Mouse (Mus musculus): ENCODE results near the gene Fam71b. TPM values are rescaled to one million over a fixed set of nuclear protein-coding genes. Genes with fewer than 3 reads are reported as not detected.
"Not testable (repeated sequence)": the region's sequence is repeated elsewhere in the genome, so short reads cannot be mapped to it uniquely, and the experiment has no call there.

Gene Fam71b
- polyA plus RNA-seq, 1 experiment from 2014 or later = not detected

DNA sequence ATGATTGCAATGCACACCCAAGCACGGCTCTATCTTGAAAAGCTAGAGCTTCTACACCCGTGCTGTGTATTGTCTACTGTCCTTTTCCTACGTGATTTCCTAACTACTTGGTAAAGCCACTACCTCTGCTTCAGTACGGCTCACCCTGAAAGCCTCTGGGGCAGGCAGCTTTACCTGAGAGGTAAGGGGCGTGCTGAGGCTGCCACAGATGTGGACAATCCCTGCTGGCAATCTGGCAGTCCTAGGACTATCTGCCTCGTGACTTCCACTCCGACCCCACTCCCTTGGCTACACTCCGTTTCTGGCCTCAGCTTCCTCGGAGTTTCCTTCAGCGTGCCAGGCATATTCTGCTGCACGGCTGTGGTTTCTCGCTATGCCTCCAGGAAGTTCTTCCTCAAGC lies 5.2 kb downstream of the Fam71b start:
- H3K4me1 ChIP-seq (ENCODE audit: control insufficient read depth, insufficient read depth, low read length) = no peaks in the 10 kb centered on the region
- WGBS = 85% methylated on average over 12 of the region's 12 CpGs
- no peaks in the 10 kb centered on the region for H3K27me3 ChIP-seq (ENCODE audit: control insufficient read depth, insufficient read depth, low read length)
- DNase-seq (ENCODE audit: low spot score) = no peak
- no peak overlapping the region for H3K27ac ChIP-seq (ENCODE audit: low read depth, low read length)
- H3K4me2 ChIP-seq (ENCODE audit: low read depth) = no peak overlapping the region
- H3K9me3 ChIP-seq (ENCODE audit: control insufficient read depth, low read length) = no peaks in the 10 kb centered on the region
- H3K4me3 ChIP-seq (ENCODE audit: low read depth, low read length) = no peak overlapping the region
- no peak for ATAC-seq (ENCODE audit: insufficient read depth, low FRiP score, low TSS enrichment)
- no peaks in the 10 kb centered on the region for H3K36me3 ChIP-seq (ENCODE audit: control insufficient read depth, insufficient read depth, low read length)
- no peak overlapping the region for H3K9ac ChIP-seq (ENCODE audit: low read length)

DNA sequence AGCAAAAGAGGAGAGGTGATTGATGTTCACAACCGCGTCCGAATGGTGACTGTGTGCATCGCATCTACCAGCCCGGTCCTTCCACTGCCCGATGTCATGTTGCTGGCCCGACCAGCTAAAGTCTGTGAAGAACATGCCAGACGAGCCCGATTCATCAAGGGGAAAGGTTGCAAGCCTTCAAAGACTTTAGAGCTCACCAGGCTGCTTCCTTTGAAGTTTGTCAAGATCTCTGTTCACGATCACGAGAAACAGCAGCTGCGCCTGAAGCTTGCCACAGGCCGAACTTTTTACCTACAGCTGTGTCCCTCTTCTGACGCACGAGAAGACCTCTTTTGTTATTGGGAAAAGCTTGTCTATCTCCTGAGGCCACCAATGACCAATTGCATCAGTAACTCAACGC lies 8.6 kb downstream of the Fam71b start:
- no peak overlapping the region for H3K4me3 ChIP-seq (ENCODE audit: low read depth, low read length)
- H3K36me3 ChIP-seq (ENCODE audit: control insufficient read depth, insufficient read depth, low read length) = no peaks in the 10 kb centered on the region
- H3K9me3 ChIP-seq (ENCODE audit: control insufficient read depth, low read length) = no peaks in the 10 kb centered on the region
- H3K27ac ChIP-seq (ENCODE audit: low read depth, low read length) = no peak overlapping the region
- no peak for DNase-seq (ENCODE audit: low spot score)
- no peak overlapping the region for H3K4me2 ChIP-seq (ENCODE audit: low read depth)
- no peaks in the 10 kb centered on the region for H3K27me3 ChIP-seq (ENCODE audit: control insufficient read depth, insufficient read depth, low read length)
- 79% methylated on average over 16 of the region's 16 CpGs for WGBS
- no peaks in the 10 kb centered on the region for H3K4me1 ChIP-seq (ENCODE audit: control insufficient read depth, insufficient read depth, low read length)
- no peak overlapping the region for H3K9ac ChIP-seq (ENCODE audit: low read length)
- no peak for ATAC-seq (ENCODE audit: insufficient read depth, low FRiP score, low TSS enrichment)

DNA sequence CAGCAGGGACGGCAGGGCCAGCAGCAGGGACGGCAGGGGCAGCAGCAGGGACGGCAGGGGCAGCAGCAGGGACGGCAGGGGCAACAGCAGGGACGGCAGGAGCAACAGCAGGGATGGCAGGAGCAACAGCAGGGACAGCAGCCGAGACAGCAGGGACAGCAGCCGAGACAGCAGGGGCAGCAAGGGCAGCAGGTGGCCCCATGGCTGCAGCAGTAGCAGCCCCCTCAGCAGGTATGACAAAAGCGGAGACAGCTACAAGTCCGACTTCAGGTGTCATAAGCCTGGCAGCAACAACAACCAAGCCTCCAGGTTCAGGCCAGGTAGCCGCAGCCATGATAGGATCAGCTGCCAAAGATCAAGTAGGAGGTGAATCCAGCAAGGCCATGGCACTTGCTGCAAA lies 10.4 kb downstream of the Fam71b start:
- no peak for ATAC-seq (ENCODE audit: insufficient read depth, low FRiP score, low TSS enrichment)
- no peaks in the 10 kb centered on the region for H3K36me3 ChIP-seq (ENCODE audit: control insufficient read depth, insufficient read depth, low read length)
- no peak overlapping the region for H3K9ac ChIP-seq (ENCODE audit: low read length)
- DNase-seq (ENCODE audit: low spot score) = no peak
- H3K4me3 ChIP-seq (ENCODE audit: low read depth, low read length) = no peak overlapping the region
- no peaks in the 10 kb centered on the region for H3K4me1 ChIP-seq (ENCODE audit: control insufficient read depth, insufficient read depth, low read length)
- 35% methylated on average over 10 of the region's 10 CpGs for WGBS
- no peak overlapping the region for H3K4me2 ChIP-seq (ENCODE audit: low read depth)
- H3K27me3 ChIP-seq (ENCODE audit: control insufficient read depth, insufficient read depth, low read length) = no peaks in the 10 kb centered on the region
- no peaks in the 10 kb centered on the region for H3K9me3 ChIP-seq (ENCODE audit: control insufficient read depth, low read length)
- no peak overlapping the region for H3K27ac ChIP-seq (ENCODE audit: low read depth, low read length)

DNA sequence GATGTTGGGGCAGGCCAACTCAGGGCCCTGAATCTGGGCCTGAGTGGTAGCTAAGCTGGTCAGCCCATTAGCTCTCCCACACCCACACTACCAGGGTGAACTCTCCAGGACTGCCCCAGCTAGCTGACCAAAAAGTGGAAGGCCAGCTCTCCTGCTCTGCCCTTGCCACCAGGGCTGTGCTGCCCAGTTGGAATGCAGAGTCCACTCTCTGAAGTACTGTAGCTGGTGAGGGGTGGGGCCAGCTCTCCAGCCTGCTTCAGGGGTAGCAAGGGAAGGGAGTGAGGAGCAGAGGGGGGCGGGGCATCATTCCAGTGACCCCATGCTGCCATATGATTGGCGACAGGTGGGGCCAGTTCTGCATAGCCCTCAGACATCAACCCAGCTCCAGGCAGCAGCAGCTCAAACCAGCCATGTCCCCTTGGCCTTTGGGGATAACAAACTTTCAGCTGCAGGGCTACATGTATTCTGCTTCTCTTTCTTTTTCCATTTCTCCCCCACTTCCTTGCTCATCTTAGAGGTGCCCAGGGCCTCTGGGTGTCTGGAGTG lies 13.7 kb downstream of the Fam71b start:
- H3K4me3 ChIP-seq (ENCODE audit: low read depth, low read length) = no peak overlapping the region
- ATAC-seq (ENCODE audit: insufficient read depth, low FRiP score, low TSS enrichment) (0 out of 2 replicates have a peak, but pooled peaks have one; percentile 9), DNase-seq (ENCODE audit: low spot score) (no peak)
- no peaks in the 10 kb centered on the region for H3K4me1 ChIP-seq (ENCODE audit: control insufficient read depth, insufficient read depth, low read length)
- H3K36me3 ChIP-seq (ENCODE audit: control insufficient read depth, insufficient read depth, low read length) = no peaks in the 10 kb centered on the region
- H3K4me2 ChIP-seq (ENCODE audit: low read depth) = no peak overlapping the region
- no peaks in the 10 kb centered on the region for H3K9me3 ChIP-seq (ENCODE audit: control insufficient read depth, low read length)
- H3K9ac ChIP-seq (ENCODE audit: low read length) = no peak overlapping the region
- H3K27ac ChIP-seq (ENCODE audit: low read depth, low read length) = no peak overlapping the region
- no peaks in the 10 kb centered on the region for H3K27me3 ChIP-seq (ENCODE audit: control insufficient read depth, insufficient read depth, low read length)
- WGBS = 40% methylated on average over 2 of the region's 2 CpGs

DNA sequence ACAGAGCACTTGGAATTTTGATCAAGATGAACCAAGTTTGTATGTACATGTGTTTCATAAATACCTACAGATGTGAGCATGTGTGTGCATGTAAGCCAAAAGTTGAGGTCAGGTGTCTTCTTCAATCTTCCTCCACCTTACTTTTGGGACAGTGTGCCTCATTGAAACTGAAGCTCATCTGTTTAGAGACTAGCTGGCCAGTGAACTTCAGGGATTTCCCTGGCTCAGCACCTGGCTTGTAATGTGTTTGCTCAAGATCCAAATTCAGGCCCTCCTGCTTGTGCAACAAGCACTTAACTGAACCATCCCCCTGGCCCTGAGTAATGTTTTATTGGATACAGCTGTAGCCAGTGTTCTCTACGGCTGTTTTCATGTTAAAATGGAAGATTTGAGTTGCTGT lies 22.1 kb downstream of the Fam71b start:
- no peak overlapping the region for H3K9ac ChIP-seq (ENCODE audit: low read length)
- no peak overlapping the region for H3K27ac ChIP-seq (ENCODE audit: low read depth, low read length)
- no peaks in the 10 kb centered on the region for H3K36me3 ChIP-seq (ENCODE audit: control insufficient read depth, insufficient read depth, low read length)
- no peak overlapping the region for H3K4me2 ChIP-seq (ENCODE audit: low read depth)
- no peaks in the 10 kb centered on the region for H3K4me1 ChIP-seq (ENCODE audit: control insufficient read depth, insufficient read depth, low read length)
- DNase-seq (ENCODE audit: low spot score) (no peak), ATAC-seq (ENCODE audit: insufficient read depth, low FRiP score, low TSS enrichment) (no peak)
- H3K27me3 ChIP-seq (ENCODE audit: control insufficient read depth, insufficient read depth, low read length) = no peaks in the 10 kb centered on the region
- H3K9me3 ChIP-seq (ENCODE audit: control insufficient read depth, low read length) = no peaks in the 10 kb centered on the region
- 60% methylated on average over 1 of the region's 1 CpGs for WGBS
- no peak overlapping the region for H3K4me3 ChIP-seq (ENCODE audit: low read depth, low read length)

DNA sequence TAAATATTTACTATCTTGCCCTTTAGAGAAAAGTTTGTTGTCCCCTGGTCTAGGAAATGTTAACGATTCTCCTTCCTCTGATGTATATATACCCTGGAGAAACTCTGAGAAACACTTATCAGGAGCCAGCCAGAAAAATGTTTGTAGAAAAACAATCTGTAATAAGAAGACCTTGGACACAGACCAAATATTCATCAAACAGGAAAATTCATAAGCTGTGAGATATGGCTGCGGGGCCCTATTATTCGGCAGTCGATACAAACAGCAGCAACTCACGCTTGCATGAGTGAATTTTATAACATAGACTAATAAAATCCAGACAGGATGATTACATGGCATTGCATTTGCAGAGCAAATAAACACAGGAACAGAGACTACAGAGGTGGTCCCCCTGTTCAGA lies 22.5 kb downstream of the Fam71b start:
- no peaks in the 10 kb centered on the region for H3K4me1 ChIP-seq (ENCODE audit: control insufficient read depth, insufficient read depth, low read length)
- H3K27me3 ChIP-seq (ENCODE audit: control insufficient read depth, insufficient read depth, low read length) = no peaks in the 10 kb centered on the region
- DNase-seq (ENCODE audit: low spot score) (no peak), ATAC-seq (ENCODE audit: insufficient read depth, low FRiP score, low TSS enrichment) (no peak)
- 93% methylated on average over 5 of the region's 5 CpGs for WGBS
- no peak overlapping the region for H3K27ac ChIP-seq (ENCODE audit: low read depth, low read length)
- H3K9ac ChIP-seq (ENCODE audit: low read length) = no peak overlapping the region
- H3K4me2 ChIP-seq (ENCODE audit: low read depth) = no peak overlapping the region
- no peaks in the 10 kb centered on the region for H3K36me3 ChIP-seq (ENCODE audit: control insufficient read depth, insufficient read depth, low read length)
- no peaks in the 10 kb centered on the region for H3K9me3 ChIP-seq (ENCODE audit: control insufficient read depth, low read length)
- no peak overlapping the region for H3K4me3 ChIP-seq (ENCODE audit: low read depth, low read length)

DNA sequence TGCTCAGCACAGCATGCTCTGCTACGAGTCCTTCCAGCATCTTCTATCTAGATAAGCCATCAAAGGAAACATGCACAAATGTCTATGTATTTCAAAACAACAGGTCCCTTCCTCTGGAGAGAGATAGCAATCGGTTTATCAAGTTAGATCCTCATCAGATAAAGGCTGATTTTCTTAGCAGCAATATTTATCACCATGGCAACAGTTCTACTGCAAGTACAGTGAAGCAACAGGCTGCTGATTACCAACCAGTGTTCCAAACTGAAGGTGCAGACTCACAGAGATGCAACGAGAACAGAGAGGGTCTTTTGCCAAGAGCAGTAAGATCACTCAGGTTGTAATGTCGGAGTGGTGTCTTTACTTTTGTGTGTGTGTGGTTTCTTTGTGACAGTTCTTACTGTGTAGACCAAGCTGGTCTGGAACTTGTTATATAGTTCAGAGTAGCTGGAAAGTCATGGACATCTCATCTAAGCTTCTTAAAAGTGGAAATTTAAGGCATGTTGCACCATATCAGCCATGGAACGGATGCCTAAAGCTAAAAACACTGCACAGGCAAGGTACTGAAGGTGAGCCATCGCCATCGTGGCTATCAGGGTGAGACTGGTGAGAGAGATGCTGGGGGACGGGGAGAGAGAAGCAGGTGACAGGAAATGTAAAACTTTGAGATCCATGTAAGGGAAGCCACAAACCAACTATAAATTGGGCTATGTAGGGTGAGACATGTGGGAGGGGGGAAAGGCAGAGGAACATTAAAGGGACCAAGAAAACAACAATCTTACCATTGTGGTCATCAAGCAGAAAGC lies 24.9 kb downstream of the Fam71b start:
- Histone ChIP-seq H3K27me3 (ENCODE audit: control insufficient read depth, insufficient read depth, low read length) (no peaks in the 10 kb centered on the region), H3K4me3 (ENCODE audit: low read depth, low read length) (no peak overlapping the region), H3K4me1 (ENCODE audit: control insufficient read depth, insufficient read depth, low read length) (no peaks in the 10 kb centered on the region), H3K4me2 (ENCODE audit: low read depth) (no peak overlapping the region), H3K9ac (ENCODE audit: low read length) (no peak overlapping the region), H3K9me3 (ENCODE audit: control insufficient read depth, low read length) (no peaks in the 10 kb centered on the region), H3K36me3 (ENCODE audit: control insufficient read depth, insufficient read depth, low read length) (no peaks in the 10 kb centered on the region), H3K27ac (ENCODE audit: low read depth, low read length) (no peak overlapping the region)
- DNase-seq (ENCODE audit: low spot score) (no peak), ATAC-seq (ENCODE audit: insufficient read depth, low FRiP score, low TSS enrichment) (no peak)
- 86% methylated on average over 8 of the region's 8 CpGs for WGBS

DNA sequence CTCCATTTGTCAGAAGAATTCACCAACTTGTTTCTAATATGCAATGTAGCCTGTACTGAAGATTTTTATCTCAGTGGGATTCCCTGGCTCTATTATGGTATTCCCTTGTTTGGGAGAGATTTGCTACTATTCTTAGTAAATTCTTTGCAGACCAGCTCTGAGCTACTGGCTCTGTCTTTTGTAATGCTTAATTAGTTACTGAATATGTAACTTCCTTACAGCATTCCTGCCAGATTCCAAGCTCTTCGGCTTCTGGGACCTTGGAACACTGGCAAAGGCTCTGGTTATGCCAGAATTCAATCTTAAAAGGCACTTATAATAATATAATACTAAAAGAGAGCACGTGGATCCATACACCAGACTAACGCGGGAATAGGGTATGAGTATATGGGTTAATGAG lies 31.8 kb downstream of the Fam71b start:
- H3K9ac ChIP-seq (ENCODE audit: low read length); H3K36me3 ChIP-seq (ENCODE audit: control insufficient read depth, insufficient read depth, low read length); ATAC-seq (ENCODE audit: insufficient read depth, low FRiP score, low TSS enrichment); H3K4me2 ChIP-seq (ENCODE audit: low read depth); H3K27ac ChIP-seq (ENCODE audit: low read depth, low read length); H3K4me1 ChIP-seq (ENCODE audit: control insufficient read depth, insufficient read depth, low read length); DNase-seq (ENCODE audit: low spot score); H3K27me3 ChIP-seq (ENCODE audit: control insufficient read depth, insufficient read depth, low read length); H3K4me3 ChIP-seq (ENCODE audit: low read depth, low read length); H3K9me3 ChIP-seq (ENCODE audit: control insufficient read depth, low read length): not testable (repeated sequence)
- WGBS = 54% methylated on average over 4 of the region's 4 CpGs

DNA sequence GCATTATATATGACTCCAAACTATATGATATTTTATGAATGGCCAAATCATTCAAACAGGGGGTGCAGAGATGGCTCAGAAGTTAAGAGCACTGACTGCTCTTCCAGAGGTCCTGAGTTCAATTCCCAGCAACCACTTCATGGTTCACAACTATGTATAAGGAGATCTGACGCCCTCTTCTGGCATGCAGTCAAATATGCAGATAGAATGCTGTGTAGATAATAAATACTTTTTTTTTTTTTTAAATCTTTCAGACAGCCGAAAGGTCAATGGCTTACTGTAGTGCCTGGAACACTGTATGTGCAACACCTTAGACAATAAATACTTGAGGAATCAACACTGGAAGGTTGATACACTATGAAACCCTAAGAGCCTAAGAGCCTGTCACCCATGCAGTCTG lies 33.8 kb downstream of the Fam71b start:
- no peaks in the 10 kb centered on the region for H3K27me3 ChIP-seq (ENCODE audit: control insufficient read depth, insufficient read depth, low read length)
- no peaks in the 10 kb centered on the region for H3K4me1 ChIP-seq (ENCODE audit: control insufficient read depth, insufficient read depth, low read length)
- H3K9me3 ChIP-seq (ENCODE audit: control insufficient read depth, low read length) = no peaks in the 10 kb centered on the region
- H3K27ac ChIP-seq (ENCODE audit: low read depth, low read length) = no peak overlapping the region
- ATAC-seq (ENCODE audit: insufficient read depth, low FRiP score, low TSS enrichment) (no peak), DNase-seq (ENCODE audit: low spot score) (no peak)
- H3K9ac ChIP-seq (ENCODE audit: low read length) = no peak overlapping the region
- no peaks in the 10 kb centered on the region for H3K36me3 ChIP-seq (ENCODE audit: control insufficient read depth, insufficient read depth, low read length)
- 96% methylated on average over 2 of the region's 2 CpGs for WGBS
- no peak overlapping the region for H3K4me3 ChIP-seq (ENCODE audit: low read depth, low read length)
- no peak overlapping the region for H3K4me2 ChIP-seq (ENCODE audit: low read depth)
